Mouse (Mus musculus): ENCODE data around the gene Mlec. TPM values are rescaled to one million over a fixed set of nuclear protein-coding genes. Genes with fewer than 3 reads are reported as not detected.

Mlec gene
- polyA plus RNA-seq, 1 experiment from 2014 or later, result 37.3 TPM

DNA sequence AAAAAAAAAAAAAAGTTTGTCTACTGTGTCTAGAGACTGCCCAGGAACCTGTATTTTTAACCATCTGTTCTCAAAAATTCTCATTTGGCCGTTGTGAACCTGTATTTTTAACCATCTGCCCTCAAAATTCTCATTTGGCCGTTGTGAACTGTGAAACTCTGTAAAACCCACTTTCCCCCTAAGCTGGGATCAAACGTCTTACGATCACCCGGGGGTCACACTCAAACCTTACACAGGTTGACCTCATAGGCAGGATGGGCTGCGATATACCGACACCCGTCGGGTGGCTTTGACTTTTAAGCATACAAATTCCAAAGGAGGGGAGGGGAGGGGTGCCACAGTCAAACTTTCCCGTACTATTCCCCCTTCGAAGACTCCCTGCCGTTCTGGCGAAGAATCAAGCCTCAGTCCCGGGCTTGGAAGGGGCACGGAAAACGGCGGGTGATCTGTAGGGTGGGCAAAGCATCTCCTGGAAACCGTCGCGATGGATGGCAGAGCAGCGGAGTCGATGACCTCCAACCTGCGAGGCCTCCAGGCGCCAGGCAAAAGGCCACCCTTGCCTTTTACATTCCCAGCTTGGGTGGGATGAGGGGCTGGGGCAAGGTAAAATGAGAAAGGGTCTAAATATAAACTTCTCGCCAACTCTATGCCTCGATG is 918 bp downstream of the Mlec start:
- Histone ChIP-seq H3K4me3 (ENCODE audit: low read depth, low read length) (peak overlapping the region; percentile 89), H3K27ac (ENCODE audit: low read depth, low read length) (no peak overlapping the region), H3K9ac (ENCODE audit: low read length) (peak overlapping the region; percentile 94), H3K4me2 (peak overlapping the region; percentile 87), H3K36me3 (ENCODE audit: control insufficient read depth, insufficient read depth, low read length) (no peaks in the 10 kb centered on the region), H3K27me3 (ENCODE audit: control insufficient read depth, insufficient read depth, low read length) (no peaks in the 10 kb centered on the region), H3K4me1 (ENCODE audit: control insufficient read depth, insufficient read depth, low read length) (peaks cover 34% of the 10 kb centered on the region), H3K9me3 (ENCODE audit: control insufficient read depth, low read length) (no peaks in the 10 kb centered on the region)
- ATAC-seq (ENCODE audit: low FRiP score), result no peak
- DNase-seq (ENCODE audit: low spot score, missing footprints), result peak; percentile 95
- 2% methylated on average over 26 of the region's 26 CpGs for WGBS

DNA sequence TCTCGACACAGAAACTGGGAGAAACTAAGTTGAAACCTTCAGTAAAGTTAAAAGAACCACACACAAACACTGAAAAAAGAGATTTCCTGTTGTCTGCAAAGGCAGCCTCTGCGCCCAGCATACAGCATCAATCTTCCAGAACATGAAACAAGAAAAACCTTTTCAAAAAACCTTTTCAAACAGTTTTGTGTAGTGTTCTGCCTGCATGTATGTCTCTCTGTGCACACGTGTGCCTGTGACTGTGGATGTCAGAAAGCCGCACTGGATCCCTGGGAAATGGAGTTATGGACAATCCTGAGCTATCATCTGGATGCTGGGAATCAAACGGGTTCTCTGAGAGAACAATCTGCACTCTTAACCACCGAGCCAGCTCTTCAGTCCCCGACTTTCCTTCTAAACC is 1.6 kb downstream of the Mlec start:
- H3K4me3 ChIP-seq (ENCODE audit: low read depth, low read length), result peak overlapping the region; percentile 89; the same call in 1 of the 2 replicates
- no peaks in the 10 kb centered on the region for H3K9me3 ChIP-seq (ENCODE audit: control insufficient read depth, low read length)
- no peak for ATAC-seq (ENCODE audit: low FRiP score)
- peak overlapping the region; percentile 87 for H3K4me2 ChIP-seq
- no peak overlapping the region for H3K27ac ChIP-seq (ENCODE audit: low read depth, low read length)
- H3K9ac ChIP-seq (ENCODE audit: low read length), result peak overlapping the region; percentile 94
- DNase-seq (ENCODE audit: low spot score, missing footprints), result peak; percentile 85
- H3K27me3 ChIP-seq (ENCODE audit: control insufficient read depth, insufficient read depth, low read length), result no peaks in the 10 kb centered on the region
- WGBS, result 71% methylated on average over 7 of the region's 7 CpGs
- H3K4me1 ChIP-seq (ENCODE audit: control insufficient read depth, insufficient read depth, low read length), result peaks cover 34% of the 10 kb centered on the region
- H3K36me3 ChIP-seq (ENCODE audit: control insufficient read depth, insufficient read depth, low read length), result 0 out of 2 replicates have a peak, but pooled peaks cover 2% of the 10 kb centered on the region

DNA sequence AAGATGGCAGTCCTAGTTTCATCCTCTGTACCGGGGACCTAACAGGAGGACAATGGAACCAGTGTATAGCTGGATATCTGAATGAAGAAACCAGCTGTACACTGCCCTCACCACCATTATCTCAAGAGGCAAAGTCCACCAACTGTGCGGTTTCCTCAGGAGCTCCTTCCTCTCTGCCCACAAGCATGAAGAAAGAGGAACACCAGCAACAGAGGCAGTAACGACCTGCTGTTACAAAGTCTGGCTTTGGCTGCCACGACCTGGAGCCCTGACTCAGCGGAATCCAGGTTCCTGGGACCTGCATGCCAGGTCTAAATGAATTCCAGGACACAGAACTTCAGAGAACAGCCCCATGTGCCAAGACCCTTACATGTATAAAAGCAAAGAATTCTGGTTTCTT is 2.1 kb downstream of the Mlec start:
- 73% methylated on average over 5 of the region's 5 CpGs for WGBS

DNA sequence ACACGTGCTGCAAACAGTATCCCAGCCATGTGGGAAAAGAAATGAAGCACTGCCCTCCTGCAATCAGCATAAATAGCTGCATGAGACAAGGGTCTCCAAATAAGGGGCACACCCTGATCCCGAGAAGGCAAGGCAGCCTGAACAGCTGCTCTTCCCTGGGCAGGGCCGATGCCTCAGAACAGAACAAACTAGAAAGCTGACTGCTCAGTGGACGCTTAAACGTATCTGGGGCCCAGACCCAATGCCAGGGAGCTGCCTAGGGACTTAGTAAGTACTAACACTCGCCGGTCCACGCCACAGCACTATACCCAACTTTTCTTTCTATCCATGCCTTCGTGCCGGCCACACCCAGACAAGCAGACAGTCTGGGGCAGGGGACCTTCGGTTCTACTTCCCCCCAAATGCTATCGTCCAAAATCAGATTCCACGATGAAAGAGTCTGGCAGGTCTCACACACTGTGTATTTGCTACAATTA is 2.8 kb downstream of the Mlec start:
- Histone ChIP-seq H3K27me3 (ENCODE audit: control insufficient read depth, insufficient read depth, low read length) (no peaks in the 10 kb centered on the region), H3K4me3 (ENCODE audit: low read depth, low read length) (no peak overlapping the region), H3K36me3 (ENCODE audit: control insufficient read depth, insufficient read depth, low read length) (peaks cover 9% of the 10 kb centered on the region; the same call in 1 of the 2 replicates), H3K4me2 (peak overlapping the region; percentile 87), H3K4me1 (ENCODE audit: control insufficient read depth, insufficient read depth, low read length) (peaks cover 34% of the 10 kb centered on the region), H3K9me3 (ENCODE audit: control insufficient read depth, low read length) (no peaks in the 10 kb centered on the region), H3K27ac (ENCODE audit: low read depth, low read length) (no peak overlapping the region), H3K9ac (ENCODE audit: low read length) (peak overlapping the region; percentile 13; the same call in 1 of the 2 replicates)
- no peak for ATAC-seq (ENCODE audit: low FRiP score)
- DNase-seq (ENCODE audit: low spot score, missing footprints), result peak; percentile 71
- WGBS, result 77% methylated on average over 13 of the region's 13 CpGs

More for the DNA sequence above, 2.1 kb downstream of the Mlec start:
- Histone ChIP-seq H3K27me3 (ENCODE audit: control insufficient read depth, insufficient read depth, low read length) (no peaks in the 10 kb centered on the region), H3K4me1 (ENCODE audit: control insufficient read depth, insufficient read depth, low read length) (peaks cover 34% of the 10 kb centered on the region), H3K4me2 (peak overlapping the region; percentile 87), H3K9ac (ENCODE audit: low read length) (peak overlapping the region; percentile 94), H3K27ac (ENCODE audit: low read depth, low read length) (no peak overlapping the region), H3K4me3 (ENCODE audit: low read depth, low read length) (no peak overlapping the region; the same call in 1 of the 2 replicates), H3K9me3 (ENCODE audit: control insufficient read depth, low read length) (no peaks in the 10 kb centered on the region), H3K36me3 (ENCODE audit: control insufficient read depth, insufficient read depth, low read length) (peaks cover 2% of the 10 kb centered on the region; the same call in 1 of the 2 replicates)
- ATAC-seq (ENCODE audit: low FRiP score) (no peak), DNase-seq (ENCODE audit: low spot score, missing footprints) (peak; percentile 79)

DNA sequence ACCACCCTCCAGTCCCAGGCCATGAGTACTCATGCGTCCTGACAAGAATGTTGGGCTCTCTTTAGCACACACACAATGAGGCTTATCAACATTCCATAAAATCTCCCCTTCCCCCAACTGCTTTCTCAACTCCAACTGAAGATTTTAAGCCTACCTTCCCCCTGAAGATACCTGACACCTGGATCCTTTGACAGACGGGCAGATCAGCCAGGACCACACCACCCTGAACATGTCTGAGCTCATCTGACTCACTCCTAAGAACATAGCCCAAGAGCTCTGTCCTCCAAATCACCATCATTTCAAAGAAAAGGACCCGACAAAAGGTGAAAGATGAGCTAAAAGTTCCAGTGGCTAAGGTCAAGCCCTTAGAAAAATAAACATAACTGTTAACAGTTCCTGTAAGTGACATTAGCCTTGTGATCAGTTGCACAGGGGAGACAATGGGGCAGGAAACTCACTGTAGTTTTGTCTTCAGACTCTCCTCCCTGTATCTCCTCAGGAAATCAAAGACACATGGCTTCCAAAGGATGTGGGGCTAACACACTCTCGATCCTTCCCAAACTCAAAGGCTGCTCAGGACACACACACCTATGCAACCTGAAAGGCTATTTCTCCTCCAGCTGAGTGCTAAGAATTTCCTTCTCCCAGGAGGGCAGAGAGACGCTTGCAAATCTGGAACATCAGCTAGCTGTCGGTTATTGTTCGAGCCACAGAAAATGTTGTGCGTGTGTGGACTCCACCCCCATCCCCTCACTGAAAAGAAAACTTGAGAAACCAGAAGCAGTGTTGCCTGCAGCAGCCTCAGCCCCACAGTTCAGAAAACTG is 5.6 kb downstream of the Mlec start:
- Histone ChIP-seq H3K9ac (ENCODE audit: low read length) (no peak overlapping the region), H3K36me3 (ENCODE audit: control insufficient read depth, insufficient read depth, low read length) (peaks cover 20% of the 10 kb centered on the region), H3K27me3 (ENCODE audit: control insufficient read depth, insufficient read depth, low read length) (no peaks in the 10 kb centered on the region), H3K4me2 (no peak overlapping the region), H3K9me3 (ENCODE audit: control insufficient read depth, low read length) (no peaks in the 10 kb centered on the region), H3K4me1 (ENCODE audit: control insufficient read depth, insufficient read depth, low read length) (peaks cover 32% of the 10 kb centered on the region), H3K27ac (ENCODE audit: low read depth, low read length) (no peak overlapping the region), H3K4me3 (ENCODE audit: low read depth, low read length) (no peak overlapping the region)
- ATAC-seq (ENCODE audit: low FRiP score), result no peak
- WGBS, result 68% methylated on average over 8 of the region's 8 CpGs
- peak; percentile 77 for DNase-seq (ENCODE audit: low spot score, missing footprints)

DNA sequence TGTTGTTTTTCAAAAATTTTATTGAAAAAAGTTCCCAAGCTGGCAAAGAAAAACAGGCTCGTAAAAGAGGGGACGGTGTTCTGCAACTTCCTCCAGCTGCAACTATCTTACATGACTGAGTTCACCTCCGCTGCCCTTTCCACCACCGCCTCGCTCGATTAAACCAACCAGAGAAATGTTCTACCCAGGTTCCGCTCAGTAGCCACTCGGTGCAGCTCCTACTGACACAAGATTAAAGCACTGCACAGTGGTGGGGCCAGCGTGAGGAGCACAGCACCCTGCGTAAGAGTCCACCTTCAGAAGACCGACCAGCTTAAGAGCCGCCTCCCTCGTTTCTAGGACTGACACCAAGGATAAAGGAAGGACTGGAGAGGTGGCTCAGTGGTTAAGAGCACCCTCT is 6.5 kb downstream of the Mlec start:
- H3K4me3 ChIP-seq (ENCODE audit: low read depth, low read length), result no peak overlapping the region
- H3K36me3 ChIP-seq (ENCODE audit: control insufficient read depth, insufficient read depth, low read length), result peaks cover 20% of the 10 kb centered on the region
- 83% methylated on average over 13 of the region's 13 CpGs for WGBS
- H3K27ac ChIP-seq (ENCODE audit: low read depth, low read length), result no peak overlapping the region
- ATAC-seq (ENCODE audit: low FRiP score) (no peak), DNase-seq (ENCODE audit: low spot score, missing footprints) (peak; percentile 66)
- no peak overlapping the region for H3K9ac ChIP-seq (ENCODE audit: low read length)
- H3K4me1 ChIP-seq (ENCODE audit: control insufficient read depth, insufficient read depth, low read length), result peaks cover 23% of the 10 kb centered on the region
- H3K27me3 ChIP-seq (ENCODE audit: control insufficient read depth, insufficient read depth, low read length), result no peaks in the 10 kb centered on the region
- H3K4me2 ChIP-seq, result no peak overlapping the region
- H3K9me3 ChIP-seq (ENCODE audit: control insufficient read depth, low read length), result no peaks in the 10 kb centered on the region

DNA sequence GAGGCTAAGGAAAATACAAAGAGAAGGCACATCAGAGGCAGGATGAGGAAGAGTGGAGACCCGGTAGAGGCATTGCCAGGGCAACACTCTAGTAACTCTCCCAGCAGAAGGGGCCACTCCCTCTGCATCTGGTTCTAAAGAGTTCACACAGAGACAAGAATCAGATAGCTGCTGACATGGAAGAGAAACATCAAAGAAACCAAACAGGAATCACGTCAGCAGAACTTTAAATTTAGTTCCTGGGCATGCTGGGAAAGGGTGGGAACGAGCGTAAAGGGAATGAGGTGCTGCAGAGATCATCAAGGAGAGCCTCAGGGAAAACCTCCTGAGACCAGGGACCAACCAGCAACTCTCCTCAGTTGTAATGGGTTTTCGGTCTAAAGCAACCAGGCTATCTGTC is 7.0 kb downstream of the Mlec start:
- DNase-seq (ENCODE audit: low spot score, missing footprints) (no peak), ATAC-seq (ENCODE audit: low FRiP score) (no peak)
- peaks cover 20% of the 10 kb centered on the region for H3K36me3 ChIP-seq (ENCODE audit: control insufficient read depth, insufficient read depth, low read length)
- no peaks in the 10 kb centered on the region for H3K27me3 ChIP-seq (ENCODE audit: control insufficient read depth, insufficient read depth, low read length)
- H3K27ac ChIP-seq (ENCODE audit: low read depth, low read length), result no peak overlapping the region
- H3K9me3 ChIP-seq (ENCODE audit: control insufficient read depth, low read length), result no peaks in the 10 kb centered on the region
- H3K4me3 ChIP-seq (ENCODE audit: low read depth, low read length), result no peak overlapping the region
- H3K9ac ChIP-seq (ENCODE audit: low read length), result no peak overlapping the region
- no peak overlapping the region for H3K4me2 ChIP-seq
- 84% methylated on average over 5 of the region's 5 CpGs for WGBS
- peaks cover 18% of the 10 kb centered on the region for H3K4me1 ChIP-seq (ENCODE audit: control insufficient read depth, insufficient read depth, low read length)

DNA sequence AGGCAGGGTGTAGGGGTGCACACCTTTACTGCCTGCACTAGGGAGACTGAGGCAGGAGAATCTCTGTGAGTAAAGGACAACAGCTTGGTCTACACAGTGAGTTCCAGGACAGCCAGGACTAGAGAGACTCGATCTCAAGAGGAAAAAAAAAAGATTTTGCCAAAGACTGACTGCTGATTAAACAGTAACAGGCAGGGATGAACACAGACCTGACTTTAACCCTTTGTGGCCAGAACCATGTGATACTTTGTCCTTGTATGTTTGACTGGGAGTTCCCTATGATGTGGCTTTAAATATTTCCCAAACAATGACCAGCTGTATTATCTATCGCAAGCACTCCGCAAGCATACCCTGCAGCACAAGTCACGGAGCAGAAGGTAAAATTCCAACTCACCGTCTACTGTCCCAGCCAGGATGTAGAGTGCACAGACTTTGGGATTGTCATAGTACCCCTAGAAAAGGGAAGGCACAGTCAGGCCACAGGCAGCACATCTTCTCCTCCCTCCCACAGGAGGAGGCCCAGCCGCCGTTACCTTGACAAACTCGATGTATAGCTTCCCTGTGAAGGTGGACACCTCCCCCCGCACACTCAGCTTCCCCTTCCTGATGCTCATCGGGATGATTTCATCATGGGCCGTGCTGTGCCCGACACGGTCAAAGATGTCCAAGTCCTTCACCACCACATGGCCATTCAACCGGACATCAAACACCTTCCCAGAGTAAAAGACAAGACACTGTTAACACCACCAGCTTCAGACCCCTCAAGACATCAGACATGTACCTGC is 8.1 kb downstream of the Mlec start:
- no peak overlapping the region for H3K4me3 ChIP-seq (ENCODE audit: low read depth, low read length)
- no peaks in the 10 kb centered on the region for H3K9me3 ChIP-seq (ENCODE audit: control insufficient read depth, low read length)
- H3K36me3 ChIP-seq (ENCODE audit: control insufficient read depth, insufficient read depth, low read length), result peaks cover 20% of the 10 kb centered on the region
- WGBS, result 96% methylated on average over 14 of the region's 14 CpGs
- no peak overlapping the region for H3K4me2 ChIP-seq
- no peak overlapping the region for H3K27ac ChIP-seq (ENCODE audit: low read depth, low read length)
- peaks cover 8% of the 10 kb centered on the region for H3K4me1 ChIP-seq (ENCODE audit: control insufficient read depth, insufficient read depth, low read length)
- DNase-seq (ENCODE audit: low spot score, missing footprints), result no peak
- no peaks in the 10 kb centered on the region for H3K27me3 ChIP-seq (ENCODE audit: control insufficient read depth, insufficient read depth, low read length)
- no peak for ATAC-seq (ENCODE audit: low FRiP score)
- no peak overlapping the region for H3K9ac ChIP-seq (ENCODE audit: low read length)
